Comparison of ENCODE assay signal across 16 mouse cellular contexts in genomic region chr5:122444492-122444891, GRCm38 (mm10).
"Had no signal": no experiment of that assay in that cellular context is flagged by ENCODE, and none has a peak within 500 bp of the region (broad histone marks: within the 10 kb centered on the region; RNA-seq: fewer than 3 reads in every experiment).

No protein-coding gene starts in this region.

- H3K4me2 ChIP-seq: neural tube, embryonic 13.5 days; neural tube, embryonic 15.5 days; stomach, embryonic 15.5 days had no signal

- H3K9ac ChIP-seq: neural tube, embryonic 13.5 days; neural tube, embryonic 15.5 days; stomach, embryonic 15.5 days had no signal

- H3K27ac ChIP-seq: neural tube, embryonic 13.5 days; neural tube, embryonic 15.5 days; stomach, embryonic 15.5 days; stomach, postnatal 0 days had no signal

- DNase-seq: retina, postnatal 1 day; right cerebral cortex, adult 18-20 months; right cerebral cortex, postnatal 14 days; right cerebral cortex, postnatal 25 days; right cerebral cortex, postnatal 4 days; spleen, adult 18-20 months; thymus, adult 18-20 months; thymus, adult 2 months; thymus, postnatal 14 days; thymus, postnatal 25 days; thymus, postnatal 36 days; thymus, postnatal 4 days had no signal

- H3K4me1 ChIP-seq: neural tube, embryonic 13.5 days; neural tube, embryonic 15.5 days; stomach, embryonic 15.5 days had no signal

- H3K27me3 ChIP-seq: neural tube, embryonic 13.5 days; neural tube, embryonic 15.5 days; stomach, embryonic 15.5 days had no signal

- H3K4me3 ChIP-seq: neural tube, embryonic 13.5 days; neural tube, embryonic 15.5 days; stomach, embryonic 15.5 days had no signal

- H3K9me3 ChIP-seq: neural tube, embryonic 13.5 days; neural tube, embryonic 15.5 days; stomach, embryonic 15.5 days had no signal
